Mouse (Mus musculus) limb, embryonic 11.5 days (tissue): ENCODE data around the gene Vangl1. TPM values are rescaled to one million over a fixed set of nuclear protein-coding genes. Genes with fewer than 3 reads are reported as not detected.

Experiments used
- ATAC-seq: fragments of 200-750 bp; cut with Nextera tagmentation; 2 replicates; pipeline ENCODE4 v1.8.0; 2017; ENCODE audit warnings: low read depth; ENCODE audit not compliant: insufficient number of reproducible peaks, low FRiP score, low TSS enrichment
- DNase-seq: peaks from one replicate; pipeline ENCODE4 v3.0.0-alpha.2; 2015; ENCODE audit warnings: low spot score
- H3K27ac ChIP-seq: fragments of 300-500 bp; sonication (generic); replicated peaks from 2 replicates; pipeline ENCODE4 v1.5.1; 2014; ENCODE audit warnings: low read depth, mild to moderate bottlenecking, low read length
- H3K27me3 ChIP-seq: fragments of 300-500 bp; sonication (generic); 2 replicates; pipeline ENCODE4 v1.6.1; 2014; ENCODE audit warnings: mild to moderate bottlenecking, low read length, mixed read lengths; ENCODE audit not compliant: control insufficient read depth, insufficient read depth
- H3K36me3 ChIP-seq: fragments of 300-500 bp; sonication (generic); 2 replicates; pipeline ENCODE4 v1.6.1; 2014; ENCODE audit warnings: mild to moderate bottlenecking, low read length, moderate library complexity, mixed read lengths; ENCODE audit not compliant: control insufficient read depth, insufficient read depth
- H3K4me1 ChIP-seq: fragments of 300-500 bp; sonication (generic); 2 replicates; pipeline ENCODE4 v1.6.1; 2014; ENCODE audit warnings: low read length, mixed read lengths; ENCODE audit not compliant: control insufficient read depth, insufficient read depth
- H3K4me2 ChIP-seq: fragments of 300-500 bp; sonication (generic); 2 replicates; pipeline ENCODE4 v1.6.1; 2014; ENCODE audit warnings: low read depth, mild to moderate bottlenecking, moderate library complexity; ENCODE audit not compliant: severe bottlenecking
- H3K4me3 ChIP-seq: fragments of 300-500 bp; sonication (generic); 2 replicates; pipeline ENCODE4 v1.5.1; 2014; ENCODE audit warnings: low read depth, low read length
- H3K9ac ChIP-seq: fragments of 300-500 bp; sonication (generic); 2 replicates; pipeline ENCODE4 v1.6.1; 2014; ENCODE audit warnings: mild to moderate bottlenecking, low read length
- H3K9me3 ChIP-seq: fragments of 300-500 bp; sonication (generic); 2 replicates; pipeline ENCODE4 v1.6.1; 2016; ENCODE audit warnings: low read length; ENCODE audit not compliant: control insufficient read depth
- WGBS: fragments of 180-500 bp; shearing (Covaris S2); extraction: QIAGEN DNeasy Blood & Tissue Kit; methylation state at CpG from one replicate; pipeline ENCODE4 v1.1.7; 2014; 5-methylcytosine and 5-hydroxymethylcytosine counted together
- polyA plus RNA-seq: library from polyadenylated mRNA; unstranded; fragments of >200 nt; fragmentation: Nextera tagmentation; extraction: Ambion mirVana; gene quantifications from 2 replicates; pipeline ENCODE4 v1.2.1, GENCODE M21; 2014

Gene Vangl1
- polyA plus RNA-seq, 1 experiment from 2014 or later, result 15.4 TPM

DNA sequence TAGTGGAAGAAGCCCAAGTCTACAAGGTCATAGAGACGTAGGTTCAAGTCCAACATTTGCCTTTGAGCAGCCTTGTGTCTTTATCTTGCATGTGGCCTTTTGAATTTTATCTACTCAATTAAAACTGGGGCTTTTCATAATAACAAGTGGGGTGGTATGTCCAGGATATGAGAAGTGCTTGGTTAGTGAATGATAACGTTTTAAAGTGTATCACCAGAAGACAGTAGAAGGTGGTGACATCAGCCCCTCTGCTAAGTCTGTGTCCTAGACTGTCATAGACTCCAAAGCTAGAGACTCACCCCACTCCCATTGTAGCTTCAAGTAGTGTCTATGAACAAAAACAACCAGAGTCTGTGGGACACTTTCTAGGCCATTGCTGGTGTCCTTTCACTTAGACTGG is 76.3 kb downstream of the Vangl1 start:
- Histone ChIP-seq H3K36me3 (no peaks in the 10 kb centered on the region), H3K9me3 (no peaks in the 10 kb centered on the region), H3K27ac (no peak overlapping the region), H3K4me3 (no peak overlapping the region), H3K27me3 (no peaks in the 10 kb centered on the region), H3K4me1 (no peaks in the 10 kb centered on the region), H3K4me2 (no peak overlapping the region), H3K9ac (no peak overlapping the region)
- DNase-seq, result no peak
- no peak for ATAC-seq
- 88% methylated on average over 2 of the region's 2 CpGs for WGBS

DNA sequence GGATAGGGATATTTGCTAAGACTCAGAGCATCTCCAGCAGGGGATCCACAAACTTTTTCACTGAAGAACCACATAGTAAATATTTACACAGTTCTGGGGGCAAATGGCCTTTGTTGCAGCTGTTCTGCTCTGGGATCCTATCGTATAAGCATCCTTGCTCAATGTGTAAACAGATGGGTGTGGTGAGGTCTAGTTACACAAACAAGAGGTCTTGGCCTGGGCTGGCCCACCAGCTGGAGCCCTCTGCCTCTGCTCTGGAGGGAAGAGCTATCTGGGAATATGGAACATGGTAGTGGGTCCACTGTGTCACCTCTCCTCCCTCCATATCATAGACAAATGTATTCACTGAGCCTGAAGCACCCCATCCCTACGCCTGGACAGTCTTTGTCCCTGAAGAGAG is 77.4 kb downstream of the Vangl1 start:
- Histone ChIP-seq H3K27ac (no peak overlapping the region), H3K9ac (no peak overlapping the region), H3K4me3 (no peak overlapping the region), H3K9me3 (no peaks in the 10 kb centered on the region), H3K36me3 (no peaks in the 10 kb centered on the region), H3K27me3 (no peaks in the 10 kb centered on the region), H3K4me2 (no peak overlapping the region), H3K4me1 (no peaks in the 10 kb centered on the region)
- DNase-seq (no peak), ATAC-seq (no peak)
- WGBS, result 63% methylated on average over 2 of the region's 2 CpGs

DNA sequence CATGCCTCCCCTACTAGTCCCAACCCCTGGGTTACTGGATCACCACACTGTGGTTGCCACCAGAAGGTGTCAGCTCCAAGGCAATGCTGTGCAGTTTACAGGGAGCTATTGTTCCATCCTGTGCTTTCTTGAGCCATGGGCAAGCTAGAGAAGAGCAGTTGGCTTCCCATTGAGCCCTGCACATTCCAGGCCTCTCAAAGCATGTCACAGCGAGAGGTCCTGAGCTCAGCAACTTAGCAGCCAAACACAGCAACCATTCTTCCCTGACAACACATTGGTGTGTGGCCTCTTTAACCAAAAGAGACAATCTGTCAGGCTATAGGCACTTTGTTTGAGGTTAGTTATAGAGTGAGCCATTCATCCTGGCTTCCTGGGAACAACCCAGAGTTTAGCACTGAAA is 78.9 kb downstream of the Vangl1 start:
- DNase-seq, result no peak
- no peak overlapping the region for H3K4me2 ChIP-seq
- 93% methylated on average over 1 of the region's 1 CpGs for WGBS

DNA sequence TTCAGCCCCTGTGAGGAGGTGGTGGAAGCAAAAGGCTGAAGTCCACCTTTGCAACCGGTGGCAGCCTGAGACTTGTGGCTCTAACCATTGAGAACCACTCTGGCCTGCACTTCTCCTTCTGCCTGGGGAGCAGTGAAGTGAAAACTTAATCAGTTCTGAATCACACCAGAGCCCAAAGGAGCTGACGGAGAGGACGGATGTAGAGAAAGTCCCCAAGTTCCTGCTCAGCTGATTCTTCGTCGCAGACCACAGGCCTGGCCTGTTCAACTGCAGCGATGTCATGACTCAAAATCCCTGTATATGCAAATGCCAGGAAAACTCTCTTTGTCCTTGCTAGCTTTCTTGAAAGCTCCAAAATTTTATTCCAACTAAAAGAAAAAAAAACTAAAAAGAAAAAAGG is 80.8 kb downstream of the Vangl1 start:
- WGBS, result 88% methylated on average over 6 of the region's 6 CpGs

More for the DNA sequence above, 78.9 kb downstream of the Vangl1 start:
- Histone ChIP-seq H3K9me3 (no peaks in the 10 kb centered on the region), H3K4me1 (no peaks in the 10 kb centered on the region), H3K4me3 (no peak overlapping the region), H3K27ac (no peak overlapping the region), H3K9ac (no peak overlapping the region), H3K36me3 (no peaks in the 10 kb centered on the region), H3K27me3 (no peaks in the 10 kb centered on the region)
- ATAC-seq, result no peak

DNA sequence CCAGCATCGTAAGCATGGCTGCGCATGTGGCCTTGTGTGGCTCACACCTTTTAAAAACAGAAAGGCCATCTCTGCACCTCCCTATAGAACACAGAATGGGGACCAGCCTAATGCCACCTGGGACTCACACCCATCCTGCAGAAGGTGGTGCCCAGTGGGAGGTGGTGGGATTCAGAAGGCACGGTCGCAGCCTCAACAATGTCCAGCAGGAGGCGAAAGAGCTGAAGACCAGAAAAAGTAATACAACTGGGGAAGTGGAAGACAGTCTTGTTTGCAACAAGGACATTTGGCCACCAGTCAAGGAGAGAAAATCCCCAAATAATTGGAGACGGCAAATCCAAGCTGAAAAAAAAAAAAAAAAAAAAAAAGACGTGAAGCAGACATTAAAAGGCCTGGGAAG is 82.4 kb downstream of the Vangl1 start:
- ATAC-seq (no peak), DNase-seq (peak; percentile 27)
- Histone ChIP-seq H3K9me3 (no peaks in the 10 kb centered on the region), H3K36me3 (no peaks in the 10 kb centered on the region), H3K4me3 (no peak overlapping the region), H3K27me3 (no peaks in the 10 kb centered on the region), H3K9ac (no peak overlapping the region), H3K4me2 (no peak overlapping the region), H3K4me1 (no peaks in the 10 kb centered on the region), H3K27ac (no peak overlapping the region)
- WGBS, result 71% methylated on average over 7 of the region's 7 CpGs

More for the DNA sequence above, 80.8 kb downstream of the Vangl1 start:
- Histone ChIP-seq H3K4me2 (no peak overlapping the region), H3K27ac (no peak overlapping the region), H3K9ac (no peak overlapping the region), H3K27me3 (no peaks in the 10 kb centered on the region), H3K4me1 (no peaks in the 10 kb centered on the region), H3K36me3 (no peaks in the 10 kb centered on the region), H3K4me3 (no peak overlapping the region), H3K9me3 (no peaks in the 10 kb centered on the region)
- ATAC-seq (no peak), DNase-seq (no peak)

DNA sequence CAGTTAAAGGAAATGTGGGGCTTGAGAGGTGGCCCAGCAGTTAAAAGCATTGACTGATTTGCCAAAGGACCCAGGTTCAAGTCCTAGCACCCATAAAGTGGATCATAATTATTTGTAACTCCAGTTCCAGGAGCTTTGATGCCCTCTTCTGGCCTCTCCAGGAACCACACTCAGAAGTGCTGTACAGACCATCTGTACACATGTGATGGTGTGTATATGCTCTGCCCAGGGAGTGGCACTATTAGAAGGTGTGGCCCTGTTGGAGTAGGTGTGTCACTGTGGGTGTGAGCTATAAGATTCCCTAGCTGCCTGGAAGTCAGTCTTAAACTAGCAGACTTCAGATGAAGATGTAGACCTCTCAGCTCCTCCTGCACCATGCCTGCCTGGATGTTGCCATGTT is 83.5 kb downstream of the Vangl1 start:
- DNase-seq, result no peak
- no peaks in the 10 kb centered on the region for H3K36me3 ChIP-seq
- H3K4me1 ChIP-seq, result no peaks in the 10 kb centered on the region
- ATAC-seq, result no peak
- H3K4me2 ChIP-seq, result no peak overlapping the region
- no peak overlapping the region for H3K4me3 ChIP-seq
- H3K9ac ChIP-seq, result no peak overlapping the region
- no peaks in the 10 kb centered on the region for H3K9me3 ChIP-seq
- H3K27ac ChIP-seq, result no peak overlapping the region
- H3K27me3 ChIP-seq, result no peaks in the 10 kb centered on the region

GRCm38 (mm10) chr3:102111979-102112599 is 92.4 kb downstream of the Vangl1 start:
- no peaks in the 10 kb centered on the region for H3K27me3 ChIP-seq
- WGBS, result 88% methylated on average over 7 of the region's 7 CpGs
- no peak for DNase-seq
- no peak overlapping the region for H3K4me2 ChIP-seq
- no peaks in the 10 kb centered on the region for H3K4me1 ChIP-seq
- no peak overlapping the region for H3K9ac ChIP-seq
- H3K36me3 ChIP-seq, result no peaks in the 10 kb centered on the region
- no peak overlapping the region for H3K27ac ChIP-seq
- no peak overlapping the region for H3K4me3 ChIP-seq
- no peak for ATAC-seq
- H3K9me3 ChIP-seq, result no peaks in the 10 kb centered on the region

DNA sequence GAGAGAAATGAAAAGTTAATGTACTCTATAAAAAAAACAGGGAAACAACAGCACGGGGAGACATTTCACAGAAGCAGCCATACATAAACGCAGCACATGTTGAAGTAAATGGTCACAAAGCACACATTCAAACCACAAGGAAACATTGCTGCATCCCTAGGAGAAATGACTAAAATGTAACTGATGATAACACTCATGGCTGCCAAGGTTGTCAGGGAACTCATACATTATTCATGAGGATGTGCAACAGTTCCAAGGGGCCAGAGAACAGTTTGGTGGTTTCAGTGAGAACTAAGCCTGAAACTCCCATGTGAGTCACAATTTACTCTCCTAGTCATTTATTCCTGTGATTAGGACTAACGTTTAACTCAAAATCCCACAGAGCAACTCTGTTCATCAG is 96.3 kb downstream of the Vangl1 start:
- no peak overlapping the region for H3K4me3 ChIP-seq
- H3K36me3 ChIP-seq, result no peaks in the 10 kb centered on the region
- ATAC-seq (no peak), DNase-seq (no peak)
- H3K27ac ChIP-seq, result no peak overlapping the region
- no peaks in the 10 kb centered on the region for H3K27me3 ChIP-seq
- H3K4me1 ChIP-seq, result no peaks in the 10 kb centered on the region
- H3K4me2 ChIP-seq, result no peak overlapping the region
- H3K9ac ChIP-seq, result no peak overlapping the region
- no peaks in the 10 kb centered on the region for H3K9me3 ChIP-seq
- 93% methylated on average over 3 of the region's 3 CpGs for WGBS
